Mouse (Mus musculus): ENCODE measurements around the gene P2ry6. TPM values are rescaled to one million over a fixed set of nuclear protein-coding genes. Genes with fewer than 3 reads are reported as not detected.

Gene P2ry6
- polyA plus RNA-seq, 1 experiment from 2014 or later: 8.0 TPM

Other genes with a start within 250 kb of the P2ry6 start
- gene Relt, start 111.2 kb downstream of the P2ry6 start, polyA plus RNA-seq (2015; fragmentation: Nextera tagmentation; extraction: Ambion mirVana): 3.2 and 4.1 TPM in 2 replicates
- gene Arhgef17, start 42.5 kb downstream of the P2ry6 start, polyA plus RNA-seq (2015; fragmentation: Nextera tagmentation; extraction: Ambion mirVana): 6.2 and 7.9 TPM in 2 replicates
- 3.0 and 4.9 TPM in 2 replicates for gene P2ry2, start 38.2 kb upstream of the P2ry6 start, polyA plus RNA-seq (2015; fragmentation: Nextera tagmentation; extraction: Ambion mirVana)
- 20.0 and 21.2 TPM in 2 replicates for gene Fchsd2, start 118.2 kb upstream of the P2ry6 start, polyA plus RNA-seq (2015; fragmentation: Nextera tagmentation; extraction: Ambion mirVana)

Data from stomach, embryonic 15.5 days (tissue).